Mouse (Mus musculus) cerebellum, adult 2 months (tissue): ENCODE data around the gene Sh3glb1.

ENCODE experiments used
- CTCF ChIP-seq: fragments of 200-500 bp; IDR thresholded peaks from 2 replicates; pipeline ENCODE4 v1.5.1; 2011; ENCODE audit warnings: low read depth, mild to moderate bottlenecking, control low read depth, low read length, moderate library complexity, borderline replicate concordance; ENCODE audit not compliant: insufficient read depth
- POLR2A ChIP-seq: fragments of 200-500 bp; IDR thresholded peaks from 2 replicates; pipeline ENCODE4 v1.6.1; 2011; ENCODE audit warnings: low read length, control low read depth, borderline replicate concordance; ENCODE audit not compliant: insufficient read depth

DNA sequence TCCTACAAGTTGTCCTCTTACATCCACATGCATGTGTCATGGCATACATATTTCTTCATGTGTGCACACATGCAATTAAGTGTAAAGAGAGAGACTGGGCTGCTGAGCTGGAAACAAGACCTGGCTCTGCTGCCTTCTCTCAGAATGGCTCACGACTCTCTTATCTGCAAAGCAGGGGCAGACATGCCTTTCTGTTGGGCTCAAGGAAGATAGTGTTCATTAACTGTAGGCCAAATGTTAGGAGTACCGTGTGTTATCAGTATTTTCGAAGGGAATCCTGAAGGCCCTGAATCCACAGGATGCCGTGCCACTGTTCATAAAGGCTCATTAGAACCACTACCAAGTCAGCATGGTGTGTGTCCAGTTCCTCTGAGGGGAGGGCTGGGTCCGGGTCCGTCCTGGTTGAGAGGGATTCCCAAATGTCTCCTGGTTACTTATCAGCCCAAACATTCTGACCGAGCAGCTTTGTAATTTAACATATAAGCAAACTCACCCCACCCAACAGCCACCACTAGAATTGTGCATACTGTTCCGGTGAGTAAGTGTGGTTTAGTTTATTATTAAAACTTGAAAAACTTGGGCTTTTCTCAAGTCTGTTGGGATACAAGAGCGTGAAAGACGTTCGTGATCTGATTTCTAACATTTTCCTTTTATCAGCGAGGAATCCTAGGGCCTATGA is 36.9 kb downstream of the Sh3glb1 start:
- TF ChIP-seq POLR2A (no peak), CTCF (no peak)
